Mouse (Mus musculus) megakaryocyte, adult 5-6 weeks (primary cell): ENCODE measurements at regions not wholly inside any gene's neighbourhood (a gene's known extent, or its start where the extent isn't known, plus 50 kb on each side); places are given as distances from the start of the nearest gene placed in this dataset.

Experiments used
- ATAC-seq: 2 replicates; pipeline ENCODE4 v1.8.0; 2016; ENCODE audit warnings: mild to moderate bottlenecking, inconsistent platforms; ENCODE audit not compliant: poor library complexity, severe bottlenecking

GRCm38 (mm10) chr10:37880841-37881240, 742.1 kb upstream of the Marcks start:
- ATAC-seq: no peak

- ATAC-seq: no peak
Observed at GRCm38 (mm10) chr10:37873925-37874324, 735.2 kb upstream of the Marcks start.

GRCm38 (mm10) chr10:37861001-37861400, 722.3 kb upstream of the Marcks start:
- no peak for ATAC-seq

- ATAC-seq: no peak
Observed at GRCm38 (mm10) chr10:37849291-37849846, 710.6 kb upstream of the Marcks start.

GRCm38 (mm10) chr10:37842820-37843219, 704.1 kb upstream of the Marcks start:
- no peak for ATAC-seq

- ATAC-seq: no peak
Observed at GRCm38 (mm10) chr10:37841842-37842241, 703.1 kb upstream of the Marcks start.

GRCm38 (mm10) chr10:37837721-37838120, 699.0 kb upstream of the Marcks start:
- ATAC-seq: no peak

GRCm38 (mm10) chr10:37813026-37813425, 674.3 kb upstream of the Marcks start:
- no peak for ATAC-seq

GRCm38 (mm10) chr10:37812405-37812851, 673.7 kb upstream of the Marcks start:
- no peak for ATAC-seq

- no peak for ATAC-seq
Observed at GRCm38 (mm10) chr10:37811789-37812188, 673.1 kb upstream of the Marcks start.

GRCm38 (mm10) chr10:37803225-37803805, 664.6 kb upstream of the Marcks start:
- ATAC-seq: no peak

GRCm38 (mm10) chr10:37799397-37799796, 660.7 kb upstream of the Marcks start:
- no peak for ATAC-seq

GRCm38 (mm10) chr10:37798285-37798684, 659.6 kb upstream of the Marcks start:
- no peak for ATAC-seq

- no peak for ATAC-seq
Observed at GRCm38 (mm10) chr10:37797701-37798100, 659.0 kb upstream of the Marcks start.

- no peak for ATAC-seq
Observed at GRCm38 (mm10) chr10:37792878-37793277, 654.2 kb upstream of the Marcks start.

- ATAC-seq: no peak
Observed at GRCm38 (mm10) chr10:37788049-37788448, 649.3 kb upstream of the Marcks start.

- no peak for ATAC-seq
Observed at GRCm38 (mm10) chr10:37779383-37780302, 640.9 kb upstream of the Marcks start.

GRCm38 (mm10) chr10:37760542-37761367, 622.0 kb upstream of the Marcks start:
- ATAC-seq: no peak

- ATAC-seq: no peak
Observed at GRCm38 (mm10) chr10:37741581-37741980, 602.9 kb upstream of the Marcks start.

- ATAC-seq: no peak
Observed at GRCm38 (mm10) chr10:37739024-37739423, 600.3 kb upstream of the Marcks start.

- ATAC-seq: no peak
Observed at GRCm38 (mm10) chr10:37725609-37726008, 586.9 kb upstream of the Marcks start.
